27 mouse cellular contexts compared by ENCODE assay signal in genomic region chr17:31974694-31975093, GRCm38 (mm10).
A peak's percentile ranks its signal among the peaks of the same experiment; 100 is the strongest.
DNase-seq lines count a peak whose midpoint lies in the region; ATAC-seq lines count a peak whose summit lies in the region.
"Had no signal": no experiment of that assay in that cellular context is flagged by ENCODE, and none has a peak within 500 bp of the region (broad histone marks: within the 10 kb centered on the region; RNA-seq: fewer than 3 reads in every experiment).

No protein-coding gene starts in this region.

- WGBS in heart, embryonic 10.5 days = 78% methylated on average over 5 of the region's 5 CpGs
- 42% methylated on average over 5 of the region's 5 CpGs for WGBS in lung, embryonic 16.5 days

- H3K4me2 ChIP-seq in lung, embryonic 16.5 days (ENCODE audit: low read depth, low read length) = no peak overlapping the region
- H3K4me2 ChIP-seq: embryonic facial prominence, embryonic 13.5 days; forebrain, embryonic 12.5 days; forebrain, embryonic 15.5 days; heart, embryonic 11.5 days; hindbrain, embryonic 12.5 days; hindbrain, embryonic 15.5 days had no signal

- H3K4me3 ChIP-seq in heart, embryonic 10.5 days = no peak overlapping the region
- no peak overlapping the region for H3K4me3 ChIP-seq in lung, embryonic 16.5 days (ENCODE audit: low read length)
- H3K4me3 ChIP-seq: embryonic facial prominence, embryonic 10.5 days; embryonic facial prominence, embryonic 13.5 days; erythroblast, embryonic 14.5 days; forebrain, embryonic 12.5 days; forebrain, embryonic 15.5 days; hindbrain, embryonic 12.5 days; hindbrain, embryonic 15.5 days had no signal

- no peak overlapping the region for H3K27ac ChIP-seq in heart, embryonic 10.5 days
- H3K27ac ChIP-seq in lung, embryonic 16.5 days (ENCODE audit: low read length) = no peak overlapping the region
- H3K27ac ChIP-seq: embryonic facial prominence, embryonic 10.5 days; forebrain, embryonic 12.5 days; hindbrain, embryonic 12.5 days; hindbrain, embryonic 15.5 days had no signal

- no peaks in the 10 kb centered on the region for H3K36me3 ChIP-seq in heart, embryonic 10.5 days
- no peaks in the 10 kb centered on the region for H3K36me3 ChIP-seq in lung, embryonic 16.5 days (ENCODE audit: control insufficient read depth, insufficient read depth, low read length)
- H3K36me3 ChIP-seq: embryonic facial prominence, embryonic 10.5 days; embryonic facial prominence, embryonic 13.5 days; forebrain, embryonic 12.5 days; forebrain, embryonic 15.5 days; G1E; hindbrain, embryonic 12.5 days; hindbrain, embryonic 15.5 days had no signal

- 0 out of 2 replicates have a peak, but pooled peaks have one; percentile 46 for ATAC-seq in lung, embryonic 16.5 days (ENCODE audit: low read depth)
- ATAC-seq in megakaryocyte progenitor cell, adult 5-6 weeks (replicated peaks; ENCODE audit: poor library complexity) = 0 out of 2 replicates have a peak, but pooled peaks have one; percentile 29
- ATAC-seq: forebrain, embryonic 15.5 days; Patski had no signal

- H3K9ac ChIP-seq in lung, embryonic 16.5 days (ENCODE audit: low read length) = no peak overlapping the region
- H3K9ac ChIP-seq: embryonic facial prominence, embryonic 13.5 days; forebrain, embryonic 12.5 days; forebrain, embryonic 15.5 days; hindbrain, embryonic 12.5 days; hindbrain, embryonic 15.5 days had no signal

- H3K27me3 ChIP-seq in heart, embryonic 10.5 days (ENCODE audit: insufficient read depth, poor library complexity, severe bottlenecking) = no peaks in the 10 kb centered on the region
- no peaks in the 10 kb centered on the region for H3K27me3 ChIP-seq in lung, embryonic 16.5 days (ENCODE audit: control insufficient read depth, insufficient read depth, low read depth, low read length)
- H3K27me3 ChIP-seq: CH12.LX; embryonic facial prominence, embryonic 13.5 days; forebrain, embryonic 12.5 days; forebrain, embryonic 15.5 days; hindbrain, embryonic 12.5 days; hindbrain, embryonic 15.5 days; Patski had no signal

- peak; percentile 47 for DNase-seq in heart, embryonic 10.5 days (ENCODE audit: low spot score)
- no peak for DNase-seq in heart, adult 18-20 months
- no peak for DNase-seq in lung, postnatal 36 days
- peak; percentile 39 for DNase-seq in R1 (ENCODE audit: low read depth, low spot score)
- no peak for DNase-seq in retina, postnatal 1 day
- DNase-seq: adrenal gland, adult 8-10 months; adrenal gland, postnatal 25 days; B cell, adult 2 months; cerebellum, adult 11-12 months; cerebellum, adult 8-10 months; cerebellum, postnatal 10 days; cerebellum, postnatal 36 days; embryo, embryonic 11 days; gastrocnemius, postnatal 25 days had no signal

- H3K9me3 ChIP-seq in heart, embryonic 10.5 days = no peaks in the 10 kb centered on the region
- no peaks in the 10 kb centered on the region for H3K9me3 ChIP-seq in lung, embryonic 16.5 days (ENCODE audit: control insufficient read depth, low read length)
- H3K9me3 ChIP-seq: embryonic facial prominence, embryonic 10.5 days; embryonic facial prominence, embryonic 13.5 days; forebrain, embryonic 12.5 days; forebrain, embryonic 15.5 days; G1E; hindbrain, embryonic 12.5 days; hindbrain, embryonic 15.5 days had no signal

- H3K4me1 ChIP-seq in heart, embryonic 10.5 days = peaks cover 16% of the 10 kb centered on the region
- no peaks in the 10 kb centered on the region for H3K4me1 ChIP-seq in lung, embryonic 16.5 days (replicated peaks; ENCODE audit: control insufficient read depth, insufficient read depth, low read length)
- H3K4me1 ChIP-seq: forebrain, embryonic 12.5 days; forebrain, embryonic 15.5 days; hindbrain, embryonic 12.5 days; hindbrain, embryonic 15.5 days had no signal

Comparison
In these comparisons a context has a peak if more than half of its experiments do, and no peak if none do; other contexts are left out.
1. DNase-seq: peak in heart, embryonic 10.5 days (single experiment) and R1 (single experiment); none in heart, adult 18-20 months (0 of 2), lung, postnatal 36 days (single experiment) and retina, postnatal 1 day (single experiment).